Mouse (Mus musculus): ENCODE measurements at regions not wholly inside any gene's neighbourhood (a gene's known extent, or its start where the extent isn't known, plus 50 kb on each side); places are given as distances from the start of the nearest gene placed in this dataset.

DNA sequence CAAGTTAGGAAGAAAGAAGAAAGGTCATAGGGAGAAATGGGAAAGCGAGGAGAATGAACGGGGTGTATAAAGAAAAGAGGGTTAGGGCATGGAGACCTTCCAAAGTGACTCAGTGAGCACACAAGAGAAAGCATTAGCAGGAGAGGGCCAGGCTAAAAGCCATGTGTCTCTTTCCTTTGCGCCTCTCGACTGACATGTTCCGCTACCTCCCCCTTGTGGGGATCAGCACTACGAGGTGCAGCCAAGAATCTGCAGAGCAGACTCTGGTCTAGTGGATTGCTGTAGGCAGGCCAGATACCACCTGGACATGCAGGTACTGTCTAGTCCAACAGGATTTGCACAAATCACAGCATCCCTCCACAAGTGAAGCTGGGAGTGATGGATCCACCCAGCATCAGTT is 54.0 kb downstream of the Kcna5 start:
- Histone ChIP-seq H3K27me3 (replicated peaks) (peaks cover 69% of the 10 kb centered on the region), H3K79me2 (replicated peaks; ENCODE audit: control insufficient read depth, extremely low read depth, insufficient read depth, poor library complexity, severe bottlenecking) (no peaks in the 10 kb centered on the region), H3K4me2 (ENCODE audit: insufficient read depth, low read depth, poor library complexity, severe bottlenecking) (no peak overlapping the region), H3K27ac (ENCODE audit: insufficient read depth, low read depth) (no peak overlapping the region), H3K9ac (ENCODE audit: insufficient read depth, low read depth) (no peak overlapping the region), H3K4me3 (replicated peaks in 1 of 3; ENCODE audit: low read depth in 2 of 3, low read length in 2 of 3, poor library complexity in 1 of 3) (no peak overlapping the region), H3K9me3 (replicated peaks; ENCODE audit: low read length) (no peaks in the 10 kb centered on the region), H3K36me3 (replicated peaks in 1 of 2; ENCODE audit: control insufficient read depth in 1 of 2, insufficient read depth in 1 of 2, low read length in 1 of 2) (no peaks in the 10 kb centered on the region), H3K4me1 (ENCODE audit: control insufficient read depth in 1 of 2, insufficient read depth in 2 of 2) (no peaks in the 10 kb centered on the region)
- dilution Hi-C loops (cut with MboI; ENCODE audit: extremely low pct_ligation_motif_present, extremely low pct_unique_long_range_greater_than_20kb, low sequenced_read_pairs) (no loop called here), in situ Hi-C loops (cut with MboI; ENCODE audit: low pct_ligation_motif_present, low pct_unique_long_range_greater_than_20kb, low sequenced_read_pairs) (loop anchor here (10.0 to 25.0 kb wide), 2 partner anchors 326 to 869 kb away; no protein-coding TSS in a partner anchor)
- TF ChIP-seq TBP (conservative IDR thresholded peaks at IDR 0.05; ENCODE audit: low read depth, low read length) (no peak), USF1 (IDR thresholded peaks at IDR 0.05; ENCODE audit: low read depth, low read length) (no peak), RAD21 (IDR thresholded peaks at IDR 0.05; ENCODE audit: low read depth, low read length) (peak; percentile 77), RCOR1 (conservative IDR thresholded peaks at IDR 0.05; ENCODE audit: low read depth, low read length) (no peak), HCFC1 (IDR thresholded peaks at IDR 0.05; ENCODE audit: low read depth, low read length) (no peak), JUN (IDR thresholded peaks at IDR 0.05; ENCODE audit: insufficient read depth, low read depth, low read length) (no peak), POLR2A (IDR thresholded peaks at IDR 0.05; ENCODE audit: low read depth, low read length) (no peak), SMC3 (IDR thresholded peaks at IDR 0.05; ENCODE audit: low read depth, low read length) (peak; percentile 70), TCF12 (IDR thresholded peaks at IDR 0.05; ENCODE audit: low read depth, low read length) (no peak), KAT2A (IDR thresholded peaks at IDR 0.05; ENCODE audit: insufficient replicate concordance, low read length) (no peak), GABPA (IDR thresholded peaks at IDR 0.05; ENCODE audit: insufficient replicate concordance, low read depth, low read length) (no peak), E2F4 (IDR thresholded peaks at IDR 0.05; ENCODE audit: insufficient replicate concordance, low read depth, low read length) (no peak), MYC (IDR thresholded peaks at IDR 0.05; ENCODE audit: low read depth, low read length) (0 out of 2 replicates have a peak, but pooled peaks have one; percentile 41), JUND (conservative IDR thresholded peaks at IDR 0.05; ENCODE audit: low read depth, low read length) (no peak), ZC3H11A (IDR thresholded peaks at IDR 0.05; ENCODE audit: low read depth, low read length) (no peak), MAFK (IDR thresholded peaks at IDR 0.05; ENCODE audit: insufficient replicate concordance, low read length) (no peak), NRF1 (IDR thresholded peaks at IDR 0.05; ENCODE audit: low read depth, low read length) (no peak), CTCF (conservative IDR thresholded peaks at IDR 0.05 in 1 of 2, IDR thresholded peaks at IDR 0.05 in 1 of 2; ENCODE audit: low read depth in 2 of 2, low read length in 2 of 2) (peak in 1 of 2 experiments; percentile 72; a peak in 2 of 4 replicates), IRF4 (IDR thresholded peaks at IDR 0.05; ENCODE audit: low read depth, low read length) (no peak), ELF1 (IDR thresholded peaks at IDR 0.05; ENCODE audit: low read depth, low read length) (no peak), BHLHE40 (IDR thresholded peaks at IDR 0.05; ENCODE audit: low read depth, low read length) (no peak), NELFE (IDR thresholded peaks at IDR 0.05; ENCODE audit: low read depth, low read length) (no peak), MAX (IDR thresholded peaks at IDR 0.05; ENCODE audit: low read length) (peak; percentile 49; the same call in 1 of the 2 replicates), ZKSCAN1 (IDR thresholded peaks at IDR 0.05; ENCODE audit: borderline replicate concordance, low read depth, low read length) (no peak)
- DNase-seq (ENCODE audit: extremely low read depth), result peak; percentile 29

Data from CH12.LX (cell line).